Mouse (Mus musculus): Measurements from ENCODE around the gene Postn. TPM values are rescaled to one million over a fixed set of nuclear protein-coding genes. Genes with fewer than 3 reads are reported as not detected.
A peak's percentile ranks its signal among the peaks of the same experiment; 100 is the strongest.

Postn gene
- polyA plus RNA-seq, 1 experiment from 2014 or later: 102 TPM

DNA sequence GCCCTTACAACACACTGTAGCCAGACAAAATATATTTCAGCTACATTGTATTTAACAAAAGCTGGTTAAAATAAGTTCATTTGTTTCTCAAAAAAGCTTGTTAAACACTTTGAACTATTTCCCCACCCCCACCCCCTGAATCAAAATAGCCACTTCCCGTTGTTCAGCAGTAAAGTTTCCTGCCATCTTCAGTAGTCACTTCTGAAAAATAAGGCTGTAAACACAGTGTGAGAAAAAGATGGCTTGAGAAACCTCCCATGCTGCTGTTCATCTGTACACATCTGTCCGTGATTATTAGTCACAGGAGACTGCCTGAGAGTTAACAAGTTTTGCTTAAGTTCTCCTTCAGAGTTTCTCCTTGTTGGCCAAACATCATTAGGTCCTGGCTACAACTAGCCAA, 39.0 kb downstream of the Postn start:
- WGBS: 70% methylated on average over 2 of the region's 2 CpGs
- Histone ChIP-seq H3K27ac (no peak overlapping the region), H3K9me3 (no peaks in the 10 kb centered on the region), H3K4me1 (0 out of 2 replicates have a peak, but pooled peaks cover 3% of the 10 kb centered on the region), H3K36me3 (no peaks in the 10 kb centered on the region), H3K4me3 (no peak overlapping the region), H3K27me3 (ENCODE audit: insufficient read depth, poor library complexity, severe bottlenecking) (no peaks in the 10 kb centered on the region)
- no peak for DNase-seq (ENCODE audit: low spot score)

DNA sequence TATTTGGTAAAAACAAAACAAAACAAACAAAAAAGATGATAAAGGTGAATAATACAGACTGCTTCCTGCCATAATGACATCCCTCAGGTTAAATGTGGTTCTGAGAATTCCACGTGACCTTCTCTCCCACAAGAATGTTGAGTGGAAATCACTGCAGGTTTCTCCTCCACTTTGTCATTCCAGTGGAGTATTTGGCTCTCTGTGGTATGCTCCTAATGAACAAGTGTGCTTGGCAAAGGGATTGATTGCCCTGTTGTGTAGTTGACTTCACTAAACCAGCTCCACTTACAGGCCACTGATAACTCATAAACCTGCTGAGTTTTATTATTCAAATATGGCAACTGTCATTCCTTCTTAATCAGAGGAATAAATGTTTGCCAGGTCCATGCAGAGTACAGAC, 39.7 kb downstream of the Postn start:
- H3K4me1 ChIP-seq: 0 out of 2 replicates have a peak, but pooled peaks cover 3% of the 10 kb centered on the region
- WGBS: 72% methylated on average over 1 of the region's 1 CpGs
- no peaks in the 10 kb centered on the region for H3K36me3 ChIP-seq
- no peak overlapping the region for H3K27ac ChIP-seq
- no peaks in the 10 kb centered on the region for H3K9me3 ChIP-seq
- H3K4me3 ChIP-seq: no peak overlapping the region
- no peaks in the 10 kb centered on the region for H3K27me3 ChIP-seq (ENCODE audit: insufficient read depth, poor library complexity, severe bottlenecking)
- DNase-seq (ENCODE audit: low spot score): no peak

DNA sequence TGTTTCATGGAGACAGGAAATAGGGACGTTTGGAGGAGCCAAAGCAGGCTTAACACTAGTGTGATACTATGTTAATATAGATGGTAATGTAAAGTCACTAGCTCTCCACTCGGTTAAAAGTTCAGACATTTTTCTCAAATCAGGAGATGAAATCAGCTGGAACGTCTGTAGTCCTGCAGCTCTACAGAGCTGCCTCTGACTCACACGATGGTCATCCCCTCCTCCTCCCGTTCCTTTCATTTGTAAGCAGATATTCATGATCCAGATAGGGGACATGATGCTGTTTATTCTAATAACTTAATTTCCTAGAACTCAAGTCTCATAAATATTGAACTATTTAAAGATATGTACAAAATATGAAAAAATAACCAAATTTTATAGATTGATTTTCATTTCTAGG, 40.8 kb downstream of the Postn start:
- no peak overlapping the region for H3K4me3 ChIP-seq
- H3K36me3 ChIP-seq: no peaks in the 10 kb centered on the region
- 0 out of 2 replicates have a peak, but pooled peaks cover 3% of the 10 kb centered on the region for H3K4me1 ChIP-seq
- no peaks in the 10 kb centered on the region for H3K27me3 ChIP-seq (ENCODE audit: insufficient read depth, poor library complexity, severe bottlenecking)
- WGBS: 84% methylated on average over 5 of the region's 5 CpGs
- H3K9me3 ChIP-seq: no peaks in the 10 kb centered on the region
- no peak overlapping the region for H3K27ac ChIP-seq
- DNase-seq (ENCODE audit: low spot score): no peak

DNA sequence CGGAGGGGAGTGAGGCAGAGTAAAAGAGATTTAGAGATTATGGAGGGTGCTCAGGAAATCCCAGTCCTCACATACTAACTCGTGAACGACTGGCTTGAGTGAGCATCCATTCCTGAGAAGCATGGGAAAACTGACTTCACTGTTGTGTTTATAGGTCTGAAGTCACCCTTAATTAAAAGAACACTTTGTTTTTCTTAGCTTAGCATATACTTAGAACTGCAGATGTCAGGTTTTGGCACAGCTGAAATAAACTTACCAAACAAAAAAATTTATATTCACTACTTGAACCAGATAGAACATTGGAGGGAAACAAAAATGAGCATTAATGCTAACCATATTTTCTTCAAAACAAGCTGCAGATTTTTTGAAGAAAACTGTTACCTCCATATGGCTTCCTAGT, 42.9 kb downstream of the Postn start:
- Histone ChIP-seq H3K27ac (no peak overlapping the region), H3K9me3 (no peaks in the 10 kb centered on the region), H3K4me1 (0 out of 2 replicates have a peak, but pooled peaks cover 3% of the 10 kb centered on the region), H3K36me3 (no peaks in the 10 kb centered on the region), H3K27me3 (ENCODE audit: insufficient read depth, poor library complexity, severe bottlenecking) (no peaks in the 10 kb centered on the region), H3K4me3 (no peak overlapping the region)
- 62% methylated on average over 3 of the region's 3 CpGs for WGBS
- no peak for DNase-seq (ENCODE audit: low spot score)

DNA sequence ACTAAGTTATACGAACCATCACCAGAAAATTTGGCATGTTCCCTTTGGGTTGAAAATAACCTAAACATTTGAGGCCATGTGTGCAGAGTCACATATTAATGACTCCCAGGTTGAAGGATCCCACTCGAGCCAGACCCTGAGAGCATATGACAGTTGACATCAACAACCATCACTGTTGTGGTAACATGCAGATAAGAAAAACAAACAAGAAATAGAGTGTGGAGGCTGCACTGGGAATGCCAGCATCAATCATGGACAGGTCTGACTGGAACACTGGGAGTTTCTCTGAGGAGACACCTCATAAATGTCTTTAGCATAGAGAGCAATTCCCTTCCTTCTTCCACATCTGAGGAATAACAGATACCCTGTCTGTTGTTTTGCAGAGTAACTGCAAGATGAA, 45.7 kb downstream of the Postn start:
- Histone ChIP-seq H3K4me1 (no peaks in the 10 kb centered on the region), H3K4me3 (no peak overlapping the region), H3K27me3 (ENCODE audit: insufficient read depth, poor library complexity, severe bottlenecking) (no peaks in the 10 kb centered on the region), H3K36me3 (no peaks in the 10 kb centered on the region), H3K9me3 (no peaks in the 10 kb centered on the region), H3K27ac (no peak overlapping the region)
- DNase-seq (ENCODE audit: low spot score): no peak
- WGBS: 45% methylated on average over 2 of the region's 2 CpGs

DNA sequence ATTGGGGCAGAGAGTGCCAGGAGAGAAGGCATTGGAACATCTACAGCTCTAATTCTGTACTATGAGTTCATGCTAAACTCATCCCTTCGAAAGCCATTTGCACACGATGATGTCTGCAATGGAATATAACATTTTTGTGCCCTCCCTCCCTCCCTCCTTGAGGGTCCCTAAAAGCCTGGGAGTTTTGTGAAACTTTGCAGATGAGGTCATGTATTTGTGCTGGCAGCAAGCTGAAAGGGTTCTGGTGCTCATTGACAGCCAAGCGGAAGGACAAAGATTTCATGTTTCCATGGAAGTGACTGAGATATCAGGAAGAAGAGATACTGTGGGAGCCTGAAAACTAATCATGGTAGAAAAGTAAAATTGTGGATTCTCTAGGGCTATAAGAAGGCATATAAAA, 50.1 kb downstream of the Postn start:
- H3K27ac ChIP-seq: peak overlapping the region; percentile 70; the same call in 1 of the 2 replicates
- no peak overlapping the region for H3K4me3 ChIP-seq
- 60% methylated on average over 3 of the region's 3 CpGs for WGBS
- H3K36me3 ChIP-seq: no peaks in the 10 kb centered on the region
- H3K4me1 ChIP-seq: no peaks in the 10 kb centered on the region
- DNase-seq (ENCODE audit: low spot score): peak; percentile 77
- no peaks in the 10 kb centered on the region; the same call in 1 of the 2 replicates for H3K9me3 ChIP-seq
- H3K27me3 ChIP-seq (ENCODE audit: insufficient read depth, poor library complexity, severe bottlenecking): no peaks in the 10 kb centered on the region

DNA sequence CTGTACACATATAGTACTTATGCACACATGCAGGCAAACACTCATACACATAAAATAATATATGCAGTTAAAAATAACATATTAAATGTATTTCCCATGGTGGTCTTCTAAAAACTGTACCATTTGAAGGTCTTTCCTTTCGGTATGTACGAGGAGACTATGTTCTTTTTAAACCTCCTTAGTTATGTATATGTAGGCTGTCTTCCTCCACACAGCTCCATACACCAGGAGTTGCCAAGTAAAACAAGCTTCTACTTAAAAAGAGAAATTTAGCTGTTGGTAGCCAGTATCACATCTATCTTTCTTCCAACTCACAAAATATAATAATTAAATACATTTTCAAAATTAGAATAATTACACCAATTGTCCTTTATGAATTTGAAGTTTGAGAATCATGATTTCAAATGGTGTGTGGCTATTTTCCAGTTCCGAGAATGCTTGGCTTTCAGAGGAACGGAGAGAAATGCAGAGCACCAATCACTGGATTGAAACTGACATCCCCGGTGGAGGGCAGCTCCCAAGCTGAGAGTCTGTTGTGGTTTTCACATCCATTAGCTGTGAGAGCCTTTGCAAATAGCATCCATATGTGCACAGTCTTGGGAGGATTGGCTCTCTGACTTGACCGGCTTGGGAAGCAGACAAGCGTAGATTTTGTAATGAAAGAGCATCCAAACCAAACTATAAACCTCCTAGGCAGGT, 52.1 kb downstream of the Postn start:
- Histone ChIP-seq H3K4me1 (no peaks in the 10 kb centered on the region), H3K27ac (no peak overlapping the region), H3K9me3 (no peaks in the 10 kb centered on the region; the same call in 1 of the 2 replicates), H3K36me3 (no peaks in the 10 kb centered on the region), H3K4me3 (no peak overlapping the region), H3K27me3 (ENCODE audit: insufficient read depth, poor library complexity, severe bottlenecking) (no peaks in the 10 kb centered on the region)
- no peak for DNase-seq (ENCODE audit: low spot score)
- WGBS: 76% methylated on average over 7 of the region's 7 CpGs

DNA sequence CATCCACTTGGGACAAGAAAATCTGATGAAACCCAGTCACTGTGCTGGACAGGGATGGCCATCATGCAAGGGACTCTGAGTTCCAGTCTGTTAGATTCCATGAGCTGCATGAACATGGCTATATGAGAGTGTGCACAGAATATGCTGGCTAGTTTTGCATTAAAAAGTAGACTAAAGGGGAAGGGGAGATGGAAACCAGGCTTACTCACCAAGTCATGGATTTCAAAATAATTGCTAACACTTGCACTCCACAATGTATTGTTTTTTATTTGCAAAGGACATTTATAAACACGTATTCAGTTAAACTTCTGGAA, 52.6 kb downstream of the Postn start:
- 74% methylated on average over 1 of the region's 1 CpGs for WGBS
- no peaks in the 10 kb centered on the region for H3K36me3 ChIP-seq
- no peaks in the 10 kb centered on the region; the same call in 1 of the 2 replicates for H3K9me3 ChIP-seq
- H3K4me1 ChIP-seq: no peaks in the 10 kb centered on the region
- no peak overlapping the region for H3K27ac ChIP-seq
- H3K4me3 ChIP-seq: no peak overlapping the region
- no peak for DNase-seq (ENCODE audit: low spot score)
- no peaks in the 10 kb centered on the region for H3K27me3 ChIP-seq (ENCODE audit: insufficient read depth, poor library complexity, severe bottlenecking)

DNA sequence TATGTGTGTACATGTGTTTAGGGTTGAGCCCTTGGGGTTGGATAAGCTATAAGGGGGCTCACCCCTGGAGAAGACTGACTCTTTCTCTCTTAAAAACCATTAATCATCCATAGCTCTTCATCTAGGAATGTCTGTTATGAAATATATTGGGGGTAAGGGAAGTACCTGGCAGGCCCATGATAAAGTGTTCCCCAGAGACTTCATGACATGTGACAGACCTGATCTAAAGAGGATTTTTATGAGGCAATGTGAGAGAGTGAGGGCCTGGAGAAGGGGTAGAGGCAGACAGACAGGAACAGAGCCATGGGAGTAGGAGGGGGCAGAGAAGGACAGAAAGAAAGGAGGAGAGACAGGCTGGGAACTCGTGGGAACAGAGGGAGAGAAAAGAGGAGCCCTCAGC, 53.5 kb downstream of the Postn start:
- no peak overlapping the region for H3K27ac ChIP-seq
- H3K9me3 ChIP-seq: no peaks in the 10 kb centered on the region; the same call in 1 of the 2 replicates
- no peaks in the 10 kb centered on the region for H3K36me3 ChIP-seq
- no peaks in the 10 kb centered on the region for H3K27me3 ChIP-seq (ENCODE audit: insufficient read depth, poor library complexity, severe bottlenecking)
- no peaks in the 10 kb centered on the region for H3K4me1 ChIP-seq
- no peak for DNase-seq (ENCODE audit: low spot score)
- no peak overlapping the region for H3K4me3 ChIP-seq
- 75% methylated on average over 1 of the region's 1 CpGs for WGBS

DNA sequence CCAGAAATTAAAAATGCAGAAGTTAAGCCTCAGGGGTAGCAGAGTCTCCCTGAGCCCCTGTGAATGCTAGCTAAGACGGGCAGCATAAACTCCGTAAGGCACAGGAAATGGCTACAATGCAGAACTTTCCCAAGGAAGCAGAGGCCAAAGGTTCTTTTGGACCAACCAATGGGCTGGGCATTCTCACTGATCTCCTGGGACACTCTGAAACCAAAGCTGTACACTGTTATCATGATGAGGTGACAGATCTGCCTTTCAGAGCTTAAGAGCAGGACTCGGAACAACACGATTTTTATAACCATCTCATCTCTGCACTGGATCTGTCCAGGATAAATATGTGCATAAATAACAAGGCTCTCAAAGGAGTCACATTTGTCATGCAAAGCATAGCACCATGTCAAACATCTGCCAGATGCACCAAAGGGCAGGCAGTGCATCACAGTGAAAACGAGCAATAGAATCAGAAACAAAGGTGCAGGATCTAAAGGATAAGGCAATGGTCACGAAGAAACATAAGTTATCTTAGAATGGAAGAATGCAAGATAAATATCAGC, 57.0 kb downstream of the Postn start:
- WGBS: 39% methylated on average over 6 of the region's 6 CpGs
- no peaks in the 10 kb centered on the region; the same call in 1 of the 2 replicates for H3K9me3 ChIP-seq
- no peak for DNase-seq (ENCODE audit: low spot score)
- no peaks in the 10 kb centered on the region for H3K4me1 ChIP-seq
- no peak overlapping the region for H3K4me3 ChIP-seq
- no peaks in the 10 kb centered on the region for H3K27me3 ChIP-seq (ENCODE audit: insufficient read depth, poor library complexity, severe bottlenecking)
- no peaks in the 10 kb centered on the region for H3K36me3 ChIP-seq
- 0 out of 2 replicates have a peak overlapping the region, but pooled peaks have one; percentile 22 for H3K27ac ChIP-seq

DNA sequence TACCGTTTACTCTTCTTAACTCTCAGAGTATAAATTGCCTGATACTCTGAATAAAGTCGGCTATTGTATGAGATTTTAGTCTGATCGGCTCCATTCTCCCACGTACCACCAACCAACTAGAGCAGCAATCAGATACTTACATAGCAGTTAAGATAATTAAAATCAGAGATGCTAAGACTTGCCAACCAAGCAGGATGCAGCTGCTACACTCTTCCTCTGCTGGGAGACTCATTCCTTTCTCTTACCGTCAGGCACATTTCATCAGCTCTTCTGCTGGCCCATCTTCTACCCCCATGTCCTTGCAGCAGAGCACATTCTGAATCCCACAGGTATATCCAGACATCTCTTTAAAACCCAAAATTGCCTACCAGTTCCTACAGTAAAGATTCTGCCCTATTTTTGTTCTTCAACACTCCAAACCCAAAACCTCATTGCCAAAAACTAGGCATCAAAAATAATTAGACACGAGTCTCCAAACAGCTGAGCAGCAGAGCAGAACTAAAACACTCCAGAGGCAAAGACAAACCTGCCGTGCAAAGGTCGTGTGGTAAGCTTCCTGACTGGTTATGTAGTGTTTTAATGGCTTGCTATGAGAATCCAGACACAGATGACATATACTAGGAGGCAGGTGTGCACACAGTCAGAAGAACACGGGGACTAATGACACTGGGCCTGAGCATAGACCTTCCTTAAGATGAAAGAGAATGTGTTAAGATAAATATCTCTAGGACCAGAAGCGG, 59.5 kb downstream of the Postn start:
- no peaks in the 10 kb centered on the region for H3K36me3 ChIP-seq
- no peak overlapping the region for H3K4me3 ChIP-seq
- DNase-seq (ENCODE audit: low spot score): no peak

DNA sequence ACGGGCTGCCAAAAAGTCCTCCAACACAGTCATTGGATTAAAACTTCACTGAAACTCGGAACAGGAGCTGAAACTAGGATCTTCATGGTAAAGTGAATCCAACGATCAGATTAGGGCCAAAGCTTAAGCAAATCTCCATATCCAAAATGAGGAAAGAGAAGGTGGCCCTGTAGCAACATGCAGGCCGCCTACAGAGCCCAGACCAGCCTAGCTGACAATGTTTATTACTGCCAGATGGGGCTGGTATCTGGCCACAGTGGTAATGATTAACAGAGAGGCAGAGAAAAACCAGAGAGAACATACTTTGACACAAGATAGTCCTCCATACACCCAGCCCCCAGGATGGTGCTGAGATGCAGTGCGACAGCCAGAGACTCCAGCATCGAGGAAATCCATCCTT, 60.1 kb downstream of the Postn start:
- Histone ChIP-seq H3K9me3 (no peaks in the 10 kb centered on the region; the same call in 1 of the 2 replicates), H3K27ac (no peak overlapping the region), H3K27me3 (ENCODE audit: insufficient read depth, poor library complexity, severe bottlenecking) (no peaks in the 10 kb centered on the region), H3K4me1 (no peaks in the 10 kb centered on the region), H3K4me3 (no peak overlapping the region), H3K36me3 (no peaks in the 10 kb centered on the region)
- 74% methylated on average over 6 of the region's 6 CpGs for WGBS
- DNase-seq (ENCODE audit: low spot score): no peak

More for the DNA sequence above, 59.5 kb downstream of the Postn start:
- no peaks in the 10 kb centered on the region; the same call in 1 of the 2 replicates for H3K9me3 ChIP-seq
- H3K4me1 ChIP-seq: no peaks in the 10 kb centered on the region
- WGBS: 70% methylated on average over 10 of the region's 10 CpGs
- H3K27me3 ChIP-seq (ENCODE audit: insufficient read depth, poor library complexity, severe bottlenecking): no peaks in the 10 kb centered on the region
- H3K27ac ChIP-seq: no peak overlapping the region

DNA sequence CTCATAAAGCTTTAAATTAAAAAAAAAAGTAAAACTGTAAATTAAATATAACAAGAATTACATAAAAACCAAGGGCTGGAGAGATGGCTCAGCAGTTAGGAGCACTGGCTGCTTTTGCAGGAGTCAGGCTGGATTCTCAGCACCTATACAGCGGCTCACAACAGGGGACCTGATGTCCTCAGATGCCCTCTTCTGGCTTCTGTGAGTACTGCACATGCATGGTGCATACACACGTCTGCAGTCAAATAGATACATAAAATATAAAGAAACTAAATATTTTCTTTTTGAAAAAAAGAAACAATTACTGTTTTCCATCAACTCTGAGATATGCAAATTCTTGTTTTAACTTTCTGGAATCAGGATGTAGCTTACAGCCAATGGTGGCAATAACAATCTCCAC, 60.8 kb downstream of the Postn start:
- WGBS: 88% methylated on average over 2 of the region's 2 CpGs
- Histone ChIP-seq H3K4me3 (no peak overlapping the region), H3K4me1 (no peaks in the 10 kb centered on the region), H3K36me3 (no peaks in the 10 kb centered on the region), H3K27me3 (ENCODE audit: insufficient read depth, poor library complexity, severe bottlenecking) (no peaks in the 10 kb centered on the region), H3K9me3 (no peaks in the 10 kb centered on the region), H3K27ac (no peak overlapping the region)
- DNase-seq (ENCODE audit: low spot score): no peak
